Mouse (Mus musculus): ENCODE measurements at regions not wholly inside any gene's neighbourhood (a gene's known extent, or its start where the extent isn't known, plus 50 kb on each side); places are given as distances from the start of the nearest gene placed in this dataset.

- DNase-seq (ENCODE audit: low spot score in 2 of 2), result no peak
These were observed 208.0 kb upstream of the Thbs1 start for GRCm38 (mm10) chr2:117903705-117904104.

GRCm38 (mm10) chr2:117906509-117906908, 205.2 kb upstream of the Thbs1 start:
- DNase-seq (ENCODE audit: low spot score in 2 of 2), result no peak

GRCm38 (mm10) chr2:117910781-117911180, 200.9 kb upstream of the Thbs1 start:
- no peak for DNase-seq (ENCODE audit: low spot score in 2 of 2)

GRCm38 (mm10) chr2:117912722-117913121, 199.0 kb upstream of the Thbs1 start:
- DNase-seq (ENCODE audit: low spot score in 2 of 2), result no peak

- no peak for DNase-seq (ENCODE audit: low spot score in 2 of 2)
These were observed 197.8 kb upstream of the Thbs1 start for GRCm38 (mm10) chr2:117913846-117914245.

GRCm38 (mm10) chr2:117915821-117916220, 195.9 kb upstream of the Thbs1 start:
- DNase-seq (ENCODE audit: low spot score in 2 of 2), result no peak

- DNase-seq (ENCODE audit: low spot score in 2 of 2), result no peak
These were observed 194.5 kb upstream of the Thbs1 start for GRCm38 (mm10) chr2:117917181-117917580.

- no peak for DNase-seq (ENCODE audit: low spot score in 2 of 2)
These were observed 186.8 kb upstream of the Thbs1 start for GRCm38 (mm10) chr2:117924877-117925276.

GRCm38 (mm10) chr2:117925412-117925811, 186.3 kb upstream of the Thbs1 start:
- no peak for DNase-seq (ENCODE audit: low spot score in 2 of 2)

- DNase-seq (ENCODE audit: low spot score in 2 of 2), result no peak
These were observed 183.6 kb upstream of the Thbs1 start for GRCm38 (mm10) chr2:117928062-117928461.

- DNase-seq (ENCODE audit: low spot score in 2 of 2), result no peak
These were observed 182.1 kb upstream of the Thbs1 start for GRCm38 (mm10) chr2:117929586-117929985.

GRCm38 (mm10) chr2:117930895-117931537, 180.7 kb upstream of the Thbs1 start:
- no peak for DNase-seq (ENCODE audit: low spot score in 2 of 2)

GRCm38 (mm10) chr2:117936590-117936989, 175.1 kb upstream of the Thbs1 start:
- no peak for DNase-seq (ENCODE audit: low spot score in 2 of 2)

GRCm38 (mm10) chr2:117938283-117939049, 173.2 kb upstream of the Thbs1 start:
- no peak for DNase-seq (ENCODE audit: low spot score in 2 of 2)

GRCm38 (mm10) chr2:117941517-117942096, 170.1 kb upstream of the Thbs1 start:
- DNase-seq (ENCODE audit: low spot score in 2 of 2), result no peak

GRCm38 (mm10) chr2:117943666-117944065, 168.0 kb upstream of the Thbs1 start:
- no peak for DNase-seq (ENCODE audit: low spot score in 2 of 2)

GRCm38 (mm10) chr2:117944325-117944724, 167.4 kb upstream of the Thbs1 start:
- no peak for DNase-seq (ENCODE audit: low spot score in 2 of 2)

GRCm38 (mm10) chr2:117944942-117945341, 166.7 kb upstream of the Thbs1 start:
- no peak for DNase-seq (ENCODE audit: low spot score in 2 of 2)

GRCm38 (mm10) chr2:117950431-117951336, 161.0 kb upstream of the Thbs1 start:
- DNase-seq (ENCODE audit: low spot score in 2 of 2), result no peak

GRCm38 (mm10) chr2:117951337-117951718, 160.3 kb upstream of the Thbs1 start:
- no peak for DNase-seq (ENCODE audit: low spot score in 2 of 2)

GRCm38 (mm10) chr2:117958737-117959136, 152.9 kb upstream of the Thbs1 start:
- no peak for DNase-seq (ENCODE audit: low spot score in 2 of 2)

Data from adrenal gland, postnatal 4 days (tissue).